Mouse (Mus musculus): Measurements from ENCODE around the gene Hoxa11. TPM values are rescaled to one million over a fixed set of nuclear protein-coding genes. Genes with fewer than 3 reads are reported as not detected.

Gene Hoxa11
- polyA plus RNA-seq, 1 experiment from 2014 or later: 2.0 TPM

GRCm38 (mm10) chr6:52239625-52240388 is 5.8 kb downstream of the Hoxa11 start:
- no peaks in the 10 kb centered on the region for H3K4me1 ChIP-seq (replicated peaks; ENCODE audit: control insufficient read depth, insufficient read depth, low read length)
- peak overlapping the region; percentile 40 for H3K4me2 ChIP-seq (ENCODE audit: low read length)
- H3K27me3 ChIP-seq (replicated peaks; ENCODE audit: control insufficient read depth, insufficient read depth, low read length): peaks cover 100% of the 10 kb centered on the region
- no peaks in the 10 kb centered on the region for H3K9me3 ChIP-seq (ENCODE audit: control insufficient read depth, low read length)
- H3K4me3 ChIP-seq (ENCODE audit: low read depth, low read length): peak overlapping the region; percentile 41
- peak overlapping the region; percentile 87 for H3K27ac ChIP-seq (ENCODE audit: low read depth)
- WGBS: 3% methylated on average over 30 of the region's 30 CpGs
- peak overlapping the region; percentile 67 for H3K9ac ChIP-seq (ENCODE audit: low read length)
- DNase-seq (ENCODE audit: low spot score): peak; percentile 73
- ATAC-seq (replicated peaks; ENCODE audit: low FRiP score, low TSS enrichment, low read depth): no peak
- H3K36me3 ChIP-seq (ENCODE audit: control insufficient read depth, insufficient read depth, low read length): no peaks in the 10 kb centered on the region

GRCm38 (mm10) chr6:52238976-52239375 is 6.6 kb downstream of the Hoxa11 start:
- Histone ChIP-seq H3K4me3 (ENCODE audit: low read depth, low read length) (peak overlapping the region; percentile 41), H3K9ac (ENCODE audit: low read length) (peak overlapping the region; percentile 67), H3K4me1 (replicated peaks; ENCODE audit: control insufficient read depth, insufficient read depth, low read length) (no peaks in the 10 kb centered on the region), H3K4me2 (ENCODE audit: low read length) (peak overlapping the region; percentile 40), H3K36me3 (ENCODE audit: control insufficient read depth, insufficient read depth, low read length) (no peaks in the 10 kb centered on the region), H3K27ac (ENCODE audit: low read depth) (no peak overlapping the region), H3K27me3 (replicated peaks; ENCODE audit: control insufficient read depth, insufficient read depth, low read length) (peaks cover 100% of the 10 kb centered on the region), H3K9me3 (ENCODE audit: control insufficient read depth, low read length) (no peaks in the 10 kb centered on the region)
- ATAC-seq (replicated peaks; ENCODE audit: low FRiP score, low TSS enrichment, low read depth) (no peak), DNase-seq (ENCODE audit: low spot score) (peak; percentile 78)
- 4% methylated on average over 7 of the region's 7 CpGs for WGBS

- Histone ChIP-seq H3K36me3 (ENCODE audit: control insufficient read depth, insufficient read depth, low read length) (no peaks in the 10 kb centered on the region), H3K9me3 (ENCODE audit: control insufficient read depth, low read length) (no peaks in the 10 kb centered on the region), H3K4me3 (ENCODE audit: low read depth, low read length) (peak overlapping the region; percentile 41), H3K27ac (ENCODE audit: low read depth) (no peak overlapping the region), H3K4me2 (ENCODE audit: low read length) (peak overlapping the region; percentile 40), H3K9ac (ENCODE audit: low read length) (peak overlapping the region; percentile 67), H3K27me3 (replicated peaks; ENCODE audit: control insufficient read depth, insufficient read depth, low read length) (peaks cover 100% of the 10 kb centered on the region), H3K4me1 (replicated peaks; ENCODE audit: control insufficient read depth, insufficient read depth, low read length) (no peaks in the 10 kb centered on the region)
- DNase-seq (ENCODE audit: low spot score) (peak; percentile 75), ATAC-seq (replicated peaks; ENCODE audit: low FRiP score, low TSS enrichment, low read depth) (no peak)
- under 1% methylated on average over 7 of the region's 7 CpGs for WGBS
Measured at GRCm38 (mm10) chr6:52238155-52238545, 7.5 kb downstream of the Hoxa11 start.

- DNase-seq (ENCODE audit: low spot score): no peak
- 16% methylated on average over 10 of the region's 10 CpGs for WGBS
- Histone ChIP-seq H3K4me3 (ENCODE audit: low read depth, low read length) (peak overlapping the region; percentile 41), H3K36me3 (ENCODE audit: control insufficient read depth, insufficient read depth, low read length) (no peaks in the 10 kb centered on the region), H3K4me1 (replicated peaks; ENCODE audit: control insufficient read depth, insufficient read depth, low read length) (no peaks in the 10 kb centered on the region), H3K27ac (ENCODE audit: low read depth) (no peak overlapping the region), H3K9ac (ENCODE audit: low read length) (peak overlapping the region; percentile 67), H3K27me3 (replicated peaks; ENCODE audit: control insufficient read depth, insufficient read depth, low read length) (peaks cover 100% of the 10 kb centered on the region), H3K9me3 (ENCODE audit: control insufficient read depth, low read length) (no peaks in the 10 kb centered on the region), H3K4me2 (ENCODE audit: low read length) (peak overlapping the region; percentile 40)
- ATAC-seq (replicated peaks; ENCODE audit: low FRiP score, low TSS enrichment, low read depth): no peak
Measured at GRCm38 (mm10) chr6:52237346-52238154, 8.1 kb downstream of the Hoxa11 start.

- ATAC-seq (replicated peaks; ENCODE audit: low FRiP score, low TSS enrichment, low read depth) (no peak), DNase-seq (ENCODE audit: low spot score) (no peak)
- peak overlapping the region; percentile 11; the same call in 1 of the 2 replicates for H3K4me3 ChIP-seq (ENCODE audit: low read depth, low read length)
- no peaks in the 10 kb centered on the region for H3K36me3 ChIP-seq (ENCODE audit: control insufficient read depth, insufficient read depth, low read length)
- no peaks in the 10 kb centered on the region for H3K4me1 ChIP-seq (replicated peaks; ENCODE audit: control insufficient read depth, insufficient read depth, low read length)
- H3K9ac ChIP-seq (ENCODE audit: low read length): peak overlapping the region; percentile 6; the same call in 1 of the 2 replicates
- H3K27ac ChIP-seq (ENCODE audit: low read depth): no peak overlapping the region
- 7% methylated on average over 3 of the region's 3 CpGs for WGBS
- no peaks in the 10 kb centered on the region for H3K9me3 ChIP-seq (ENCODE audit: control insufficient read depth, low read length)
- H3K27me3 ChIP-seq (replicated peaks; ENCODE audit: control insufficient read depth, insufficient read depth, low read length): peaks cover 100% of the 10 kb centered on the region
- H3K4me2 ChIP-seq (ENCODE audit: low read length): peak overlapping the region; percentile 40
Measured at GRCm38 (mm10) chr6:52236806-52237205, 8.8 kb downstream of the Hoxa11 start.

- Histone ChIP-seq H3K4me1 (replicated peaks; ENCODE audit: control insufficient read depth, insufficient read depth, low read length) (no peaks in the 10 kb centered on the region), H3K4me2 (ENCODE audit: low read length) (peak overlapping the region; percentile 32), H3K4me3 (ENCODE audit: low read depth, low read length) (0 out of 2 replicates have a peak overlapping the region, but pooled peaks have one; percentile 4), H3K36me3 (ENCODE audit: control insufficient read depth, insufficient read depth, low read length) (no peaks in the 10 kb centered on the region), H3K27ac (ENCODE audit: low read depth) (no peak overlapping the region), H3K9me3 (ENCODE audit: control insufficient read depth, low read length) (no peaks in the 10 kb centered on the region), H3K27me3 (replicated peaks; ENCODE audit: control insufficient read depth, insufficient read depth, low read length) (peaks cover 100% of the 10 kb centered on the region), H3K9ac (ENCODE audit: low read length) (no peak overlapping the region; the same call in 1 of the 2 replicates)
- DNase-seq (ENCODE audit: low spot score): no peak
- 21% methylated on average over 6 of the region's 6 CpGs for whole genome bisulfite sequencing
- no peak for ATAC-seq (replicated peaks; ENCODE audit: low FRiP score, low TSS enrichment, low read depth)
Measured at GRCm38 (mm10) chr6:52235866-52236265, 9.7 kb downstream of the Hoxa11 start.

GRCm38 (mm10) chr6:52235267-52235666 is 10.3 kb downstream of the Hoxa11 start:
- ATAC-seq (replicated peaks; ENCODE audit: low FRiP score, low TSS enrichment, low read depth): no peak
- H3K36me3 ChIP-seq (ENCODE audit: control insufficient read depth, insufficient read depth, low read length): no peaks in the 10 kb centered on the region
- H3K4me1 ChIP-seq (replicated peaks; ENCODE audit: control insufficient read depth, insufficient read depth, low read length): no peaks in the 10 kb centered on the region
- no peak overlapping the region for H3K27ac ChIP-seq (ENCODE audit: low read depth)
- no peaks in the 10 kb centered on the region for H3K9me3 ChIP-seq (ENCODE audit: control insufficient read depth, low read length)
- peaks cover 99% of the 10 kb centered on the region for H3K27me3 ChIP-seq (replicated peaks; ENCODE audit: control insufficient read depth, insufficient read depth, low read length)
- H3K4me3 ChIP-seq (ENCODE audit: low read depth, low read length): peak overlapping the region; percentile 32; the same call in 1 of the 2 replicates
- H3K9ac ChIP-seq (ENCODE audit: low read length): no peak overlapping the region; the same call in 1 of the 2 replicates
- H3K4me2 ChIP-seq (ENCODE audit: low read length): peak overlapping the region; percentile 32
- DNase-seq (ENCODE audit: low spot score): no peak
- 25% methylated on average over 9 of the region's 9 CpGs for WGBS

GRCm38 (mm10) chr6:52234428-52235140 is 11.0 kb downstream of the Hoxa11 start:
- peak overlapping the region; percentile 52 for H3K27ac ChIP-seq (ENCODE audit: low read depth)
- H3K4me3 ChIP-seq (ENCODE audit: low read depth, low read length): peak overlapping the region; percentile 32
- H3K9me3 ChIP-seq (ENCODE audit: control insufficient read depth, low read length): no peaks in the 10 kb centered on the region
- no peaks in the 10 kb centered on the region for H3K36me3 ChIP-seq (ENCODE audit: control insufficient read depth, insufficient read depth, low read length)
- peak overlapping the region; percentile 32 for H3K4me2 ChIP-seq (ENCODE audit: low read length)
- DNase-seq (ENCODE audit: low spot score): peak; percentile 79
- WGBS: 2% methylated on average over 68 of the region's 68 CpGs
- H3K9ac ChIP-seq (ENCODE audit: low read length): peak overlapping the region; percentile 63
- ATAC-seq (replicated peaks; ENCODE audit: low FRiP score, low TSS enrichment, low read depth): no peak
- no peaks in the 10 kb centered on the region for H3K4me1 ChIP-seq (replicated peaks; ENCODE audit: control insufficient read depth, insufficient read depth, low read length)
- peaks cover 99% of the 10 kb centered on the region for H3K27me3 ChIP-seq (replicated peaks; ENCODE audit: control insufficient read depth, insufficient read depth, low read length)
